Mouse (Mus musculus) cerebellum, adult 18-20 months (tissue): ENCODE measurements around the gene Egfl7.

Experiments
- DNase-seq, 2 experiments: peaks; one replicate each; pipeline ENCODE4 v3.0.0; 2021

The Egfl7 gene

GRCm38 (mm10) chr2:26579714-26580113, at the start of gene Egfl7:
TSS of gene Egfl7 (plus strand) at chr2:26580014.
- no peak for DNase-seq

- DNase-seq = no peak
These were observed 48.0 kb upstream of the Egfl7 start for GRCm38 (mm10) chr2:26531829-26532228.

- no peak for DNase-seq
These were observed 46.6 kb upstream of the Egfl7 start for GRCm38 (mm10) chr2:26533249-26533648.

- no peak for DNase-seq
These were observed 45.7 kb upstream of the Egfl7 start for GRCm38 (mm10) chr2:26534161-26534560.

GRCm38 (mm10) chr2:26534616-26535015, 45.2 kb upstream of the Egfl7 start:
- DNase-seq = peak in 1 of 2 experiments; percentile 16

GRCm38 (mm10) chr2:26535517-26536045, 44.2 kb upstream of the Egfl7 start:
- peak; percentile 13 to 25 for DNase-seq

- DNase-seq = no peak
These were observed 40.3 kb upstream of the Egfl7 start for GRCm38 (mm10) chr2:26539516-26539915.

GRCm38 (mm10) chr2:26540721-26541120, 39.1 kb upstream of the Egfl7 start:
- no peak for DNase-seq

- DNase-seq = no peak
These were observed 38.4 kb upstream of the Egfl7 start for GRCm38 (mm10) chr2:26541258-26541910.

GRCm38 (mm10) chr2:26543155-26543554, 36.7 kb upstream of the Egfl7 start:
- no peak for DNase-seq

GRCm38 (mm10) chr2:26543768-26544167, 36.0 kb upstream of the Egfl7 start:
- no peak for DNase-seq

GRCm38 (mm10) chr2:26544265-26544664, 35.5 kb upstream of the Egfl7 start:
- no peak for DNase-seq

GRCm38 (mm10) chr2:26547481-26547880, 32.3 kb upstream of the Egfl7 start:
- peak; percentile 19 to 41 for DNase-seq

GRCm38 (mm10) chr2:26549801-26550200, 30.0 kb upstream of the Egfl7 start:
- DNase-seq = no peak

- no peak for DNase-seq
These were observed 29.6 kb upstream of the Egfl7 start for GRCm38 (mm10) chr2:26550205-26550604.

GRCm38 (mm10) chr2:26550777-26551176, 29.0 kb upstream of the Egfl7 start:
- no peak for DNase-seq

GRCm38 (mm10) chr2:26551446-26551845, 28.4 kb upstream of the Egfl7 start:
- DNase-seq = no peak

- DNase-seq = no peak
These were observed 27.7 kb upstream of the Egfl7 start for GRCm38 (mm10) chr2:26552066-26552465.

- DNase-seq = no peak
These were observed 25.9 kb upstream of the Egfl7 start for GRCm38 (mm10) chr2:26553904-26554303.

GRCm38 (mm10) chr2:26555076-26555475, 24.7 kb upstream of the Egfl7 start:
- DNase-seq = no peak

- DNase-seq = no peak
These were observed 23.2 kb upstream of the Egfl7 start for GRCm38 (mm10) chr2:26556535-26556993.

- no peak for DNase-seq
These were observed 19.3 kb upstream of the Egfl7 start for GRCm38 (mm10) chr2:26560506-26560905.

GRCm38 (mm10) chr2:26561351-26562016, 18.3 kb upstream of the Egfl7 start:
- no peak for DNase-seq

- peak; percentile 35 to 48 for DNase-seq
These were observed 13.6 kb upstream of the Egfl7 start for GRCm38 (mm10) chr2:26566221-26566620.
